Mouse (Mus musculus) gastrocnemius, adult 18-20 months (tissue): ENCODE measurements around the gene Bap1. TPM values are rescaled to one million over a fixed set of nuclear protein-coding genes. Genes with fewer than 3 reads are reported as not detected.

Experiments used
- total RNA-seq, 2 experiments: library from RNA; stranded (reverse); gene quantifications; 2 replicates each; pipeline ENCODE4 v1.2.3; 2021

Gene Bap1
- total RNA-seq, 2 experiments from 2014 or later, result 40.7 to 46.8 TPM

Other genes with a start within 250 kb of the Bap1 start
- 100 to 1,000 TPM; 129 to 132 TPM for gene Spcs1, start 249.8 kb upstream of the Bap1 start, total RNA-seq
- gene Pbrm1, start 232.3 kb upstream of the Bap1 start, total RNA-seq, result 10 to 100 TPM; 40.1 to 41.1 TPM
- 10 to 100 TPM; 31.8 to 31.9 TPM for gene Gnl3, start 232.3 kb upstream of the Bap1 start, total RNA-seq
- 10 to 100 TPM; 24.6 to 33.8 TPM for gene Smim4, start 122.5 kb upstream of the Bap1 start, total RNA-seq
- 1 to 10 TPM in 1 of 2 experiments, under 1 TPM in 1; 0.57 to 1.3 TPM for gene Nt5dc2, start 120.4 kb upstream of the Bap1 start, total RNA-seq
- 10 to 100 TPM in 1 of 2 experiments, 1 to 10 TPM in 1; 9.7 to 16.7 TPM for gene Stab1, start 82.8 kb upstream of the Bap1 start, total RNA-seq
- 100 to 1,000 TPM; 566 to 705 TPM for gene Tnnc1, start 43.1 kb upstream of the Bap1 start, total RNA-seq
- 10 to 100 TPM; 52.3 to 59.6 TPM for gene Nisch, start 34.5 kb upstream of the Bap1 start, total RNA-seq
- 1 to 10 TPM; 5.8 to 7.0 TPM for gene Sema3g, start 33.6 kb upstream of the Bap1 start, total RNA-seq
- gene Phf7, start 133 bp upstream of the Bap1 start, total RNA-seq, result 10 to 100 TPM in 1 of 2 experiments, 1 to 10 TPM in 1; 9.2 to 10.8 TPM
- gene Dnah1, start 72.4 kb downstream of the Bap1 start, total RNA-seq, result under 1 TPM; 0.14 to 0.16 TPM
- 10 to 100 TPM; 27.2 to 30.2 TPM for gene Capn7, start 85.2 kb downstream of the Bap1 start, total RNA-seq
- gene Sh3bp5, start 184.6 kb downstream of the Bap1 start, total RNA-seq, result 10 to 100 TPM; 53.6 to 65.7 TPM
- gene Eaf1, start 242.9 kb downstream of the Bap1 start, total RNA-seq, result 10 to 100 TPM; 10.3 to 13.1 TPM
- gene Mettl6, start 243.6 kb downstream of the Bap1 start, total RNA-seq, result 1 to 10 TPM; 7.3 to 8.2 TPM